Mouse (Mus musculus) testis, postnatal 10 days (tissue): ENCODE data around the gene Plekhh1.
"Not testable (repeated sequence)": the region's sequence is repeated elsewhere in the genome, so short reads cannot be mapped to it uniquely, and the experiment has no call there.

Source experiments
- DNase-seq: peaks from one replicate; pipeline ENCODE4 v3.0.0; 2021; ENCODE audit warnings: low spot score

Gene Plekhh1

GRCm38 (mm10) chr12:79028911-79029861, at the start of gene Plekhh1:
Gene Plekhh1, plus strand, starts transcription at chr12:79029163.
- DNase-seq: peak; percentile 82

- no peak for DNase-seq
Observed at GRCm38 (mm10) chr12:78980683-78981091, 48.3 kb upstream of the Plekhh1 start.

GRCm38 (mm10) chr12:78981131-78981530, 47.8 kb upstream of the Plekhh1 start:
- DNase-seq: no peak

- no peak for DNase-seq
Observed at GRCm38 (mm10) chr12:78981938-78982825, 46.8 kb upstream of the Plekhh1 start.

- no peak for DNase-seq
Observed at GRCm38 (mm10) chr12:78983296-78984034, 45.5 kb upstream of the Plekhh1 start.

GRCm38 (mm10) chr12:78984035-78984432, 44.9 kb upstream of the Plekhh1 start:
- peak; percentile 78 for DNase-seq

GRCm38 (mm10) chr12:78987581-78988081, 41.3 kb upstream of the Plekhh1 start:
- no peak for DNase-seq

GRCm38 (mm10) chr12:78996271-78996670, 32.7 kb upstream of the Plekhh1 start:
- no peak for DNase-seq

- DNase-seq: no peak
Observed at GRCm38 (mm10) chr12:78996711-78997110, 32.3 kb upstream of the Plekhh1 start.

- DNase-seq: no peak
Observed at GRCm38 (mm10) chr12:79002406-79002805, 26.6 kb upstream of the Plekhh1 start.

- no peak for DNase-seq
Observed at GRCm38 (mm10) chr12:79002978-79003377, 26.0 kb upstream of the Plekhh1 start.

- no peak for DNase-seq
Observed at GRCm38 (mm10) chr12:79005456-79005855, 23.5 kb upstream of the Plekhh1 start.

- DNase-seq: no peak
Observed at GRCm38 (mm10) chr12:79006076-79006475, 22.9 kb upstream of the Plekhh1 start.

- peak; percentile 74 for DNase-seq
Observed at GRCm38 (mm10) chr12:79006478-79007125, 22.4 kb upstream of the Plekhh1 start.

GRCm38 (mm10) chr12:79007126-79007753, 21.7 kb upstream of the Plekhh1 start, which contains the start of gene Tmem229b:
Gene Tmem229b, minus strand, starts transcription at chr12:79007627.
- peak; percentile 72 for DNase-seq

GRCm38 (mm10) chr12:79010569-79010968, 18.4 kb upstream of the Plekhh1 start:
- DNase-seq: no peak

GRCm38 (mm10) chr12:79016109-79016508, 12.9 kb upstream of the Plekhh1 start:
- DNase-seq: no peak

GRCm38 (mm10) chr12:79017994-79018399, 11.0 kb upstream of the Plekhh1 start:
- DNase-seq: no peak

- DNase-seq: no peak
Observed at GRCm38 (mm10) chr12:79021902-79022301, 7.1 kb upstream of the Plekhh1 start.

GRCm38 (mm10) chr12:79022882-79023281, 6.1 kb upstream of the Plekhh1 start:
- DNase-seq: peak; percentile 59

GRCm38 (mm10) chr12:79027526-79027925, 1.4 kb upstream of the Plekhh1 start:
- not testable (repeated sequence) for DNase-seq
